In the genomic region with DNA sequence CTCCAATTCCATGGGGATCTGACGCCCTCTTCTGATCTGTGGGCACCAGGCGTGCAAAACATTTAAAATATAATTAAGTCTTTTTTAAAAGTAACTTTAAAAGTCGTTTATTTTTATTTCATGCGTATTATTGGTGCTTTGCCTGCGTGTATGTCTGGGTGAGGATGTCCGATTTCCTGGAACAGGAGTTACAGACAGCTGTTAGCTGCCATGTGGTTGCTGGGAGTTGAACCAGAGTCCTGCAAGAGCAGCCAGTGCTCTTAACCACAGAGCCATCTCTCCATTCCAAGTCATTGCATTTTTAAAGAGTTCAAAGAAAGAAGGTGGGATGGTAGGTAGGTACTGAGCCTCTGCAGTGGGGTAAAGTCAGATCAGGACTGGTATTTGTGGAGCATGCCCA, we compare ENCODE assay signal across 16 mouse cellular contexts. TPM values are rescaled to one million over a fixed set of nuclear protein-coding genes. Genes with fewer than 3 reads are reported as not detected.
DNase-seq lines count a peak whose midpoint lies in the region; ATAC-seq and TF ChIP-seq lines count a peak whose summit lies in the region.
"Had no signal": no experiment of that assay in that cellular context is flagged by ENCODE, and none has a peak within 500 bp of the region (broad histone marks: within the 10 kb centered on the region; RNA-seq: fewer than 3 reads in every experiment).

No protein-coding gene starts in this region.

- H3K27ac ChIP-seq in heart, embryonic 16.5 days (ENCODE audit: low read length): 0 out of 2 replicates have a peak overlapping the region, but pooled peaks have one; percentile 90
- peak overlapping the region; percentile 91 for H3K27ac ChIP-seq in lung, embryonic 16.5 days (ENCODE audit: low read length)
- H3K27ac ChIP-seq in embryonic facial prominence, embryonic 15.5 days (replicated peaks): 0 out of 2 replicates have a peak overlapping the region, but pooled peaks have one; percentile 83
- H3K27ac ChIP-seq in stomach, embryonic 16.5 days (ENCODE audit: low read length): peak overlapping the region; percentile 96; the same call in 1 of the 2 replicates
- H3K27ac ChIP-seq: left cerebral cortex, adult 2 months; neural tube, embryonic 15.5 days had no signal

- no peaks in the 10 kb centered on the region for H3K27me3 ChIP-seq in heart, embryonic 16.5 days (ENCODE audit: control insufficient read depth, insufficient read depth, low read length)
- H3K27me3 ChIP-seq in lung, embryonic 16.5 days (ENCODE audit: control insufficient read depth, insufficient read depth, low read depth, low read length): no peaks in the 10 kb centered on the region
- H3K27me3 ChIP-seq in embryonic facial prominence, embryonic 15.5 days: no peaks in the 10 kb centered on the region
- H3K27me3 ChIP-seq in stomach, embryonic 16.5 days (ENCODE audit: control insufficient read depth, insufficient read depth, low read length): no peaks in the 10 kb centered on the region
- H3K27me3 ChIP-seq: neural tube, embryonic 15.5 days had no signal

- H3K4me3 ChIP-seq in heart, embryonic 16.5 days (ENCODE audit: low read length): no peak overlapping the region
- no peak overlapping the region for H3K4me3 ChIP-seq in lung, embryonic 16.5 days (ENCODE audit: low read length)
- no peak overlapping the region for H3K4me3 ChIP-seq in lung, adult 2 months (replicated peaks; ENCODE audit: extremely low read depth, low read depth, low read length)
- no peak overlapping the region for H3K4me3 ChIP-seq in embryonic facial prominence, embryonic 15.5 days (replicated peaks)
- no peak overlapping the region for H3K4me3 ChIP-seq in stomach, embryonic 16.5 days (replicated peaks; ENCODE audit: low read length)
- H3K4me3 ChIP-seq: left cerebral cortex, adult 2 months; neural tube, embryonic 15.5 days had no signal

- no peak for DNase-seq in heart, adult 18-20 months
- DNase-seq in lung, adult 2 months: no peak
- DNase-seq: cerebellum, adult 2 months; gastrocnemius, postnatal 25 days; heart, postnatal 10 days; lung, postnatal 4 days; retina, postnatal 1 day; spleen, adult 18-20 months had no signal

- no peaks in the 10 kb centered on the region for H3K9me3 ChIP-seq in heart, embryonic 16.5 days (replicated peaks; ENCODE audit: control insufficient read depth, low read length)
- no peaks in the 10 kb centered on the region for H3K9me3 ChIP-seq in lung, embryonic 16.5 days (ENCODE audit: control insufficient read depth, low read length)
- H3K9me3 ChIP-seq in embryonic facial prominence, embryonic 15.5 days (replicated peaks): no peaks in the 10 kb centered on the region
- no peaks in the 10 kb centered on the region for H3K9me3 ChIP-seq in stomach, embryonic 16.5 days (replicated peaks; ENCODE audit: control insufficient read depth, low read length)
- H3K9me3 ChIP-seq: neural tube, embryonic 15.5 days had no signal

- no peak for TF ChIP-seq CTCF in lung, adult 2 months (IDR thresholded peaks at IDR 0.05; ENCODE audit: insufficient read depth, low read length)

- WGBS in heart, embryonic 16.5 days: 74% methylated on average over 6 of the region's 6 CpGs
- 68% methylated on average over 6 of the region's 6 CpGs for WGBS in lung, embryonic 16.5 days
- 70% methylated on average over 6 of the region's 6 CpGs for WGBS in lung, adult 2 months
- 70% methylated on average over 6 of the region's 6 CpGs for WGBS in embryonic facial prominence, embryonic 15.5 days
- 78% methylated on average over 6 of the region's 6 CpGs for WGBS in stomach, embryonic 16.5 days

- H3K9ac ChIP-seq in heart, embryonic 16.5 days (ENCODE audit: low read length): no peak overlapping the region
- H3K9ac ChIP-seq in lung, embryonic 16.5 days (ENCODE audit: low read length): no peak overlapping the region
- no peak overlapping the region for H3K9ac ChIP-seq in embryonic facial prominence, embryonic 15.5 days
- H3K9ac ChIP-seq in stomach, embryonic 16.5 days (ENCODE audit: low read length): no peak overlapping the region
- H3K9ac ChIP-seq: neural tube, embryonic 15.5 days had no signal

- peaks cover 10% of the 10 kb centered on the region; the same call in 1 of the 2 replicates for H3K36me3 ChIP-seq in heart, embryonic 16.5 days (ENCODE audit: control insufficient read depth, insufficient read depth)
- H3K36me3 ChIP-seq in lung, embryonic 16.5 days (ENCODE audit: control insufficient read depth, insufficient read depth, low read length): peaks cover 2% of the 10 kb centered on the region; the same call in 1 of the 2 replicates
- H3K36me3 ChIP-seq in embryonic facial prominence, embryonic 15.5 days: peaks cover 21% of the 10 kb centered on the region
- no peaks in the 10 kb centered on the region for H3K36me3 ChIP-seq in stomach, embryonic 16.5 days (ENCODE audit: control insufficient read depth, insufficient read depth, low read length)
- H3K36me3 ChIP-seq: neural tube, embryonic 15.5 days had no signal

- no peak for ATAC-seq in heart, embryonic 16.5 days (replicated peaks; ENCODE audit: extremely low read depth, insufficient read depth, low FRiP score)
- no peak for ATAC-seq in lung, embryonic 16.5 days (ENCODE audit: low read depth)
- ATAC-seq in embryonic facial prominence, embryonic 15.5 days (ENCODE audit: insufficient number of reproducible peaks, low FRiP score, low TSS enrichment, low read depth): no peak
- no peak for ATAC-seq in stomach, embryonic 16.5 days (ENCODE audit: insufficient read depth, low FRiP score)
- no peak for ATAC-seq in CD4-positive, CD25-positive, alpha-beta regulatory T cell, adult 4 months
- ATAC-seq: midbrain, embryonic 16.5 days had no signal

- peaks cover 98% of the 10 kb centered on the region for H3K4me1 ChIP-seq in heart, embryonic 16.5 days (ENCODE audit: control insufficient read depth, insufficient read depth, low read length)
- peaks cover 64% of the 10 kb centered on the region for H3K4me1 ChIP-seq in lung, embryonic 16.5 days (replicated peaks; ENCODE audit: control insufficient read depth, insufficient read depth, low read length)
- peaks cover 28% of the 10 kb centered on the region for H3K4me1 ChIP-seq in lung, adult 2 months (ENCODE audit: control insufficient read depth, insufficient read depth, low read length)
- H3K4me1 ChIP-seq in embryonic facial prominence, embryonic 15.5 days: peaks cover 98% of the 10 kb centered on the region
- peaks cover 99% of the 10 kb centered on the region for H3K4me1 ChIP-seq in stomach, embryonic 16.5 days (ENCODE audit: control insufficient read depth, insufficient read depth, low read length)

- TF ChIP-seq POLR2A in lung, adult 2 months (IDR thresholded peaks at IDR 0.05; ENCODE audit: borderline replicate concordance, extremely low read depth, low read depth, low read length): no peak

- no peak overlapping the region for H3K4me2 ChIP-seq in heart, embryonic 16.5 days (ENCODE audit: low read depth, low read length)
- H3K4me2 ChIP-seq in lung, embryonic 16.5 days (ENCODE audit: low read depth, low read length): no peak overlapping the region
- H3K4me2 ChIP-seq in embryonic facial prominence, embryonic 15.5 days (replicated peaks): no peak overlapping the region
- H3K4me2 ChIP-seq in stomach, embryonic 16.5 days (ENCODE audit: low read depth, low read length): no peak overlapping the region
- H3K4me2 ChIP-seq: neural tube, embryonic 15.5 days had no signal

RNA-seq across cellular contexts. Expression of gene Ahdc1, which starts 43.5 kb away (rescaled TPM):
- 7.1 and 7.2 TPM in 2 replicates for polyA plus RNA-seq in heart, embryonic 16.5 days (2015; fragmentation: Nextera tagmentation; extraction: Ambion mirVana)
- 10 to 100 TPM; 36.3 to 38.5 TPM for total RNA-seq in heart, adult 18-20 months (2021)
- 8.0 and 8.2 TPM in 2 replicates for polyA plus RNA-seq in lung, embryonic 16.5 days (2015; fragmentation: Nextera tagmentation; extraction: Ambion mirVana)
- 25.8 and 28.7 TPM in 2 replicates for polyA plus RNA-seq in lung, adult 2 months (2012; rRNA removed)
- 13.2 and 13.9 TPM in 2 replicates for polyA plus RNA-seq in embryonic facial prominence, embryonic 15.5 days (2015; fragmentation: Nextera tagmentation; extraction: Ambion mirVana)
- 4.9 and 7.1 TPM in 2 replicates for polyA plus RNA-seq in stomach, embryonic 16.5 days (2015; fragmentation: Nextera tagmentation; extraction: Ambion mirVana)
- 1 to 10 TPM; 2.6 to 3.7 TPM for polyA plus RNA-seq in CD4-positive, CD25-positive, alpha-beta regulatory T cell, adult 4 months (2017; shearing (Covaris generic))
